Comparison of ENCODE assay signal across 21 mouse cellular contexts in the genomic region with DNA sequence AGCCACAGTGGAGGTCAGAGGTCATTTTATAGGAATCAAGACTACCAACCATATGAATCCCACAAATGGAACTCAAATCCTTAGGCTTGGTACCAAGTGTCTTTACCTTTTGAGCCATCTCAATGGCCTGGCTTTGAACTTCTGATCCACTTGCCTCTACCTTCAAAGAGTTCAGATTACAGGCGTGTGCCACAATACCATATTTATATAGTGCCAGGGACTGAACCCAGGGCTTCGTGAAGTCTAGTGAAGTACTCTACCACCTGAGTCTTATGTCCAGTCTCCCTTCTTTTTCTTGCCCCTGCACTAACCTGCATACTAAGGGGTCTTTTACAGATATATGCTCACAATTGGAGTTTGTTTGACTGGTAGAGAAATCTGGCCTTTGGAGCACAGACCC.
"Had no signal": no experiment of that assay in that cellular context is flagged by ENCODE, and none has a peak within 500 bp of the region (broad histone marks: within the 10 kb centered on the region; RNA-seq: fewer than 3 reads in every experiment).

No protein-coding gene starts in this region.

- H3K4me2 ChIP-seq: lung, embryonic 15.5 days; midbrain, embryonic 12.5 days; neural tube, embryonic 13.5 days; neural tube, embryonic 15.5 days had no signal

- ATAC-seq: lung, postnatal 0 days; midbrain, embryonic 16.5 days had no signal

- DNase-seq: lung, adult 2 months; lung, postnatal 14 days; lung, postnatal 36 days; midbrain, embryonic 14.5 days; retina, postnatal 1 day; right cerebral cortex, adult 18-20 months; right cerebral cortex, postnatal 25 days; right cerebral cortex, postnatal 4 days; spleen, adult 18-20 months; thymus, adult 18-20 months; thymus, postnatal 14 days; thymus, postnatal 36 days had no signal

- H3K36me3 ChIP-seq: midbrain, embryonic 10.5 days; midbrain, embryonic 12.5 days; neural tube, embryonic 13.5 days; neural tube, embryonic 15.5 days had no signal

- H3K4me3 ChIP-seq: lung, embryonic 15.5 days; midbrain, embryonic 10.5 days; midbrain, embryonic 12.5 days; myocyte; neural tube, embryonic 13.5 days; neural tube, embryonic 15.5 days had no signal

- H3K9me3 ChIP-seq: lung, embryonic 15.5 days; midbrain, embryonic 10.5 days; midbrain, embryonic 12.5 days; neural tube, embryonic 13.5 days; neural tube, embryonic 15.5 days had no signal

- H3K27ac ChIP-seq: lung, embryonic 15.5 days; macrophage; midbrain, embryonic 10.5 days; midbrain, embryonic 12.5 days; neural tube, embryonic 13.5 days; neural tube, embryonic 15.5 days had no signal

- H3K9ac ChIP-seq: lung, embryonic 15.5 days; midbrain, embryonic 12.5 days; neural tube, embryonic 13.5 days; neural tube, embryonic 15.5 days had no signal

- H3K27me3 ChIP-seq: lung, embryonic 15.5 days had no signal
